Mouse (Mus musculus) embryonic fibroblast, embryonic 13.5 days (primary cell): ENCODE measurements around the gene Stat6. TPM values are rescaled to one million over a fixed set of nuclear protein-coding genes. Genes with fewer than 3 reads are reported as not detected.

ENCODE experiments used
- H3K27ac ChIP-seq: 2 replicates; pipeline ENCODE4 v1.5.1; 2012; ENCODE audit warnings: low read length, control low read depth, inconsistent platforms; ENCODE audit not compliant: insufficient read depth
- H3K4me1 ChIP-seq: 2 replicates; pipeline ENCODE4 v1.6.1; 2011; ENCODE audit warnings: low read length; ENCODE audit not compliant: control insufficient read depth, insufficient read depth
- H3K4me3 ChIP-seq: 2 replicates; pipeline ENCODE4 v1.5.1; 2011; ENCODE audit warnings: mild to moderate bottlenecking, control low read depth, low read length; ENCODE audit not compliant: insufficient read depth
- CTCF ChIP-seq: IDR thresholded peaks from 2 replicates; pipeline ENCODE4 v1.5.1; 2011; ENCODE audit warnings: mild to moderate bottlenecking, control low read depth, low read length, moderate library complexity, borderline replicate concordance; ENCODE audit not compliant: insufficient read depth
- POLR2A ChIP-seq: IDR thresholded peaks from 2 replicates; pipeline ENCODE4 v1.6.1; 2011; ENCODE audit warnings: low read depth, mild to moderate bottlenecking, control low read depth, low read length, moderate library complexity
- polyA plus RNA-seq: library from polyadenylated mRNA; stranded (reverse); fragments of >200 nt; gene quantifications from 2 replicates; pipeline ENCODE4 v1.2.4, GENCODE M21; 2011; ENCODE audit warnings: low read depth; ENCODE audit not compliant: missing spikeins, insufficient read length

The Stat6 gene
- polyA plus RNA-seq, 1 experiment = 55.1 TPM

DNA sequence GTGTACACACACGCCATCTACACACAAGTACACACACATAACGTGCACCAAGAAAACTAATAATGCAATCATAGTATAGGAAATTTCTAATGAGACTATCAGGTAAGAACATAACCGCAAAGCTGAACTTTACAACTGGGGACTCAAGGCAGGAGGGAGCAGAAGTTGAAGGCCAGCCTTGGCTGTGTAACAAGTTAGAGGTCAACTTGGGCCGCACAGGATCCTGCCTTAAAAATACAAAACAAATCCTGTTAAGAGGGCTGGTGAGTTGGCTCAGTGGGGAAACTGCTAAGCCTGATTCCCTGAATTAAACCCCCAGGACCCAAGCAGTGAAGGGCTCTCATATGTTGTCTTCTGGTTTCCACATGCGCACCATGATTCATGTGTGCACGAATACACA is 40.6 kb upstream of the Stat6 start:
- Histone ChIP-seq H3K4me1 (peaks cover 42% of the 10 kb centered on the region), H3K4me3 (no peak overlapping the region), H3K27ac (no peak overlapping the region)
- TF ChIP-seq POLR2A (no peak), CTCF (no peak)

DNA sequence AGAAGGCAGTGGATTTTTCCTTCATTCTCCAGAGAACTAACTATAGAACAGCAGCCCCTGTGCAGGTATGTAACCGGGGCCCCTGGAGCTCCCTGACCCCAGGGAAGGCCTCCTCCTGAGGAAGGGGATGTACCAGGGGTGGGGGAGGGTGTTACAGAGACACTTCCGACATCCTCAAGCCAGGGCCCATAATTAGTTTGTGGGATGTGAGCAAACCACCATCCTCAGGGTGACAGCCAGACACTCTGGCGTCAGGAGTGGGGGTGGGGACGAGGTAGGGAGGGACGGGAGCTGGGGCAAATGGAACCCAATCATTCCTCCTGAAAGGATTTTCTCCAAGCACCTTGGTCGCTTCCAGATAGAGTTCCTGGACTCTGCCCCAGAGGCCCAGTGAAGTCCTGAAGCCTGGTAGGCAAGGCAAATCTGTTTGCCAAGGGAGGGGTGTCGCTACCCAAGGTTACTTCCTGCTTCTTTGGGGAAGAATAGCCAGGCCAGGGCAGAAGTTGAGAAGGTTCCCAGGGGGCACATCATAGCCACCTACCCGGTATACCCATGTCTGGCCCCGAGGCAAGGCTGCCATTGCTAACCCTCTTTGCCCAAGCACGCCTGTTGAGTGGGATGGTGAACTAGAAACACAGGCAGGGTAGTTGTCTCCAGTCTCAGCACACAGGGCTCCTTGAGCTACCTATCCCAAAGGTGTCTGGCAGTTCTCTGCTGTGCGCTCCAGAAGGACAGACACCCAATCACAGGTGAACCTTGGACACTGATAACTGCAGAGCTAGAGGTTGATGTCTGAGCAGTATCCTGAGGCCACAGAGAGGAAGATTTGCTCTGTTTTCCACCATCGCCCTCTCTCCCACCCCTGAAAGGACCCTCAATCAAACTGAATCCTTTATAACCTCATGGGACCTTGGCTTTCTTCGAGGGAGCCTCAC is 39.1 kb upstream of the Stat6 start:
- 0 out of 2 replicates have a peak overlapping the region, but pooled peaks have one; percentile 3 for H3K27ac ChIP-seq
- peaks cover 34% of the 10 kb centered on the region for H3K4me1 ChIP-seq
- no peak overlapping the region for H3K4me3 ChIP-seq
- TF ChIP-seq POLR2A (no peak), CTCF (no peak)

DNA sequence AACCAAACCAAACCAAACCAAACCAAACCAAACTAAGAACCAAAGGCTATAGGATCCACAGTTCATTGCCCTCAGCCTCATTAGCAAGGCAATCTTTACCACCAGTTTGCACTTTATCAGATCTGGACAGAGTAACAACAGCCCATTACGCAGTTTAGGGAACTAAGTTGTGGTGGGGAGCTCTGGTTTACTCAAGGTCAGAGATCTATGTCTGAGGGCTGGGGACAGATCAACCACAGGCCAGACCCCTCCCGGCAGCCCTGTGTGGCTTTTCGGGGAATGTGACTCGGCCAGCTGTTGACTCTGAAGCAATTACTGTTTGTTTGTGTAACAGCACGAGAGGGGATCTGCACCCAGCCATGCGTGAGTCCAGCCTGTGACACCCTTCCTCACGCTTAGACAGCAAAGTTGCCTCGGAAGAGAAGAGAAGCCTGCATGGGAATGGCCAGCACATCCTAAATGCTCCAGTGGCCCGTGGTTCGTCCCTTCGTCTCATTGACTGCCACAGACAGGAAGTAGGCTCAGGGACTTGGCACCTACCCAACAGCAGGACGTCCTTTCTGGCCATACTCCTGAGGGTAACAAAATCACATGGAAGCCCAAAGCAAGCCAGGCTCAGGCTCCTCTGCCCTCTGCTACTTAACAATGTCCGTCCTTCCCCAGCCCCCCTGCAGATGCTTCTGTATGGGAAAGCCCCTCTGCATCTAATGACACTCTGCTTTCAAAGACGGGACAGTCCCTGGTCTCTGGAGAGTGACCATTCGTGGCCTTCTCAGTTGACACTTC is 38.1 kb upstream of the Stat6 start:
- no peak for TF ChIP-seq CTCF
- TF ChIP-seq POLR2A = no peak
- peaks cover 36% of the 10 kb centered on the region for H3K4me1 ChIP-seq
- no peak overlapping the region for H3K27ac ChIP-seq

DNA sequence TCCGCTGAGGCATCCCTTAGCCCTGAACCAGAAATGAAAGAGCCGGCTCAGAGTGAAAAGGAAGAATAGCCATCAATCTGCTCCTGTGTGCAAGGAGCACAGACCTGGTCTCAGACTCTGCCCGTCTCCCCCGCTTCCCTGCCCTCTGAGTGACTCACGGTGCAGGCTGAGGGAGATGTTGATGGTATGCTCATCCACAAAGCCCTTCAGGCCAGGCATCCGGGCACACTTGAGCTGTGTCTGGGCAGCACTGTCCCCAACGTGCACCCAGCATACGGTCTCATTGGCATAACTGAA is 37.6 kb upstream of the Stat6 start:
- Histone ChIP-seq H3K27ac (no peak overlapping the region), H3K4me1 (peaks cover 36% of the 10 kb centered on the region), H3K4me3 (no peak overlapping the region)
- TF ChIP-seq CTCF (no peak; the same call in 1 of the 2 replicates), POLR2A (no peak)

More for the DNA sequence above, 38.1 kb upstream of the Stat6 start:
- no peak overlapping the region for H3K4me3 ChIP-seq

DNA sequence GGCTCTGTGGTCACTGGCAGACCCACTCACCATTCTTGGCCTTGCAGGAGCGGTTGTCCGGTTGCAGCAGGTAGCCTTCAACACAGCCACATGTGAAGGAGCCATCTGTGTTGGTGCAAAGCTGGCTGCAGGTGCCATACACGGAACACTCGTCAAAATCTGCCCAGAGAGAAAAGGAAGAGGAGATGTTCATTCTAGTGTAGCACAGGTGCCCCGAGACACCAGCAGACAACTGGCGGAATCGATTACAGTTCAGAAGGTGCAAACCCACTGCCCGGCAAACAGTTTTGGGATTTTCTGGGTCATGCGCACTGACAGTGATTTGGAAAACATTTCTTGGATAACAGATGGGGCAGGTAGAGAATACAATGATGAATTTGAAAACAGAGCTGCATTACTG is 37.0 kb upstream of the Stat6 start:
- no peak for TF ChIP-seq CTCF
- TF ChIP-seq POLR2A = no peak
- H3K4me1 ChIP-seq = peaks cover 32% of the 10 kb centered on the region
- no peak overlapping the region for H3K27ac ChIP-seq
- no peak overlapping the region for H3K4me3 ChIP-seq

DNA sequence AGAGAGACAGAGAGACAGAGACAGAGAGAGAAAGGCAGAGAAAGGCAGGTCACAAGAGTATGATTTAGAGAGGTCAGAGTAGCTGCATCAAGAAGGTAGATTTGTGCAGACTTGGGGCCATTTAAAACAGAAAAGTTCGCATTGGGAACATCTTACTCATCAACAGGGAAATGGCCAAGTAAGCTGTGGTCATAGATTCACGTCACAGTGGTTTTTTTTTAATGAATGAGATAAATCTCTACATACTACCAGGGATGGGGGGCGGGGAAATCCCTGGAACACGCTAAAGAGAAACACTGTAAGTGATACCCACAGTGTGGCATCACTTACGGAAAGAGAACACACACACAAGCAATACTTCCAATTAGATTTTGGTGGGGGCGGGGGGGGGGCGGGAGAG is 35.7 kb upstream of the Stat6 start:
- TF ChIP-seq POLR2A = no peak
- no peak for TF ChIP-seq CTCF
- Histone ChIP-seq H3K4me1 (peaks cover 29% of the 10 kb centered on the region), H3K4me3 (no peak overlapping the region), H3K27ac (peak overlapping the region; percentile 72)

DNA sequence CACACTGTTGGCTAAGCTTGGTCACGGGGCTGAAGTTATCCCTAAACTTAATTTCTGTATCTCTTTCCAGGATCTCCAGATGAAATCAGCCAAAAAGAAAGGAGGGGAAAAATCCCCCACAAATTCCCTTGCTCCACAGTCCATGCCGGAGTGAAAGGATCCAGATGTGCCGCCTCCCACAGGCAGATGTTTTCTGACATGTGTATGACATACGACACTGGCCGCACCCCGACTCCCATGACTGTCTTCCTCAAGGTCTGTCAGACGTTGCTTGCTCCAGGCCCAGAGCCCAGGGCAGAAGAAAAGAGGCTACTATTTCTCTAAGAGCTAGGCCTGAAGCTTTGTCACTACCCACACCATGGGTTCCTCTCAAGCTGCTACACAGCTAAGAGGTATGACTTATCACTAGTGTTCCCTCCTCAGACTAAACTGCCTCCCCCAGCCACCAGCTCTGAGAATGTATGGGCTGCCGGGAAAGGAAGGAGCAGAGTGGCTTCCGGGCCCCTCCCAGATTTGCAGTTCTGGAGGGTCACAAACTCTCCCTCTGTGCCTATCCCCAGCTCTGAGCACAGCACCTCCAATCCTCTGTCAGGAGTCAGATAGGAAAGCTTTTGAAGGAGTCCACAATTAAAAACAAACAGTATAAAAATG is 33.2 kb upstream of the Stat6 start:
- Histone ChIP-seq H3K27ac (peak overlapping the region; percentile 85), H3K4me3 (no peak overlapping the region), H3K4me1 (peaks cover 32% of the 10 kb centered on the region)
- TF ChIP-seq POLR2A (0 out of 2 replicates have a peak, but pooled peaks have one; percentile 10), CTCF (no peak)

DNA sequence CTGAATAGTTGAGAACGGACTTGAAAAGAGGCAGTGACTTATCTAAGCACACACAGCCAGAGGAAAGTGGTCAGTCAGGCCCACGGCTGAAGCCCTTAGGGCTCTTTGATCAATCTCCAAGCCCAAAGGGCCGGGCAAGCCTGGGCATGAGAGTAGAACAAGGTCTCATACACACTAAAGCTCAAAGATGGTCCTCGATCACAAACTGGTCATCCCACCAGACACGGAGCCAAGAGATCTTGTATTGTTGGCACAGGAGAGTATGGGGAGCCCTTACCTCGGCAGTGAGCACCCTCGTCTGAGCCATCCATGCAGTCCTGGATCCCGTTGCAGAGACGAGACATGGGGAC is 32.7 kb upstream of the Stat6 start:
- Histone ChIP-seq H3K4me1 (peaks cover 30% of the 10 kb centered on the region), H3K27ac (peak overlapping the region; percentile 85), H3K4me3 (no peak overlapping the region)
- no peak for TF ChIP-seq CTCF
- no peak for TF ChIP-seq POLR2A

DNA sequence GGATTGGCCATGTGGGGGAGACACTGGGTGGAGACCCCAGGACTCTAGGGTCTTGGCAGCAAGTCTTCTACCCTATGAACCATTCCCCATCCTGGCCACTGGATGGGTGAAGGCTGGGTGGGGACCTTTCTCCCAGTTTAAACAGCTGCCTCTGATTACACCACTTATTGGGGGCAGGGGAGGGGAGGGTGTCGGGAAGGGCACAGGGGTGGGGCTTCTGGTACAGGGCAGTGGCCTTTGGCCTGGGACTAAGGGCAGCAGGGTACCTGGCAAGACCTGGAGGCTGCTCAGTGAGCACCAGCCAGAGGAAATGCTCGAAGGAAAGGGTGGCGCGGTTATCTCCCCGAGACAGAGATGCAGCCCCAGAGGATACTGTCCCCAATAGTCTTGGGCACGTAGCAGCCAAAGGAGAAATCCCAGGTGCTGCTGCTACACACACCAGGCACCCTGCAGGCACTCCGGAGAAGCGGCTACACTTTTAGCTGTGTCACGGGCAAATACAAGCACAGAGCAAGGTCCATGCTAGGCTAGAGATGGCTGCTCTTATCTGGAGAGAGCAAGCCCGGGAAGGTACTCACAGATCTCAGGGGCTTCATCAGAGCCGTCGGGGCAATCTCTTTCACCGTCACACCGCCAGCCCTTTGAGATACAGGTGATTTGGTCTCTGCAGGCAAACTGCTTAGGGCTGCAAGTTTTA is 30.6 kb upstream of the Stat6 start:
- peaks cover 36% of the 10 kb centered on the region for H3K4me1 ChIP-seq
- no peak overlapping the region for H3K27ac ChIP-seq
- H3K4me3 ChIP-seq = no peak overlapping the region
- TF ChIP-seq POLR2A (no peak), CTCF (no peak)
